Mouse (Mus musculus) CH12.LX (cell line): Measurements from ENCODE around the gene Gm4763. TPM values are rescaled to one million over a fixed set of nuclear protein-coding genes. Genes with fewer than 3 reads are reported as not detected.
A peak's percentile ranks its signal among the peaks of the same experiment; 100 is the strongest.

Experiments
- DNase-seq: peaks from one replicate; pipeline ENCODE4 v3.0.0-alpha.2; 2013; ENCODE audit errors: extremely low read depth
- H3K27ac ChIP-seq: 2 replicates; pipeline ENCODE4 v1.5.1; 2012; ENCODE audit warnings: low read depth, mild to moderate bottlenecking, control low read depth, moderate library complexity; ENCODE audit not compliant: insufficient read depth
- H3K27me3 ChIP-seq: replicated peaks from 2 replicates; pipeline ENCODE3; 2012; ENCODE audit warnings: inconsistent platforms
- H3K36me3 ChIP-seq, 2 experiments: replicated peaks in 1 of 2; 2 replicates each; pipeline versions ENCODE3 to v1.6.1; 2012; ENCODE audit warnings: inconsistent platforms in 1 of 2, low read length in 1 of 2, mild to moderate bottlenecking in 1 of 2, mixed read lengths in 1 of 2, moderate library complexity in 1 of 2; ENCODE audit not compliant: control insufficient read depth in 1 of 2, insufficient read depth in 1 of 2
- H3K4me1 ChIP-seq, 2 experiments: 2 replicates each; pipeline ENCODE4 v1.6.1; 2012; ENCODE audit warnings: inconsistent platforms in 1 of 2, moderate library complexity in 1 of 2; ENCODE audit not compliant: insufficient read depth in 2 of 2, control insufficient read depth in 1 of 2
- H3K4me2 ChIP-seq: 2 replicates; pipeline ENCODE4 v1.6.1; 2012; ENCODE audit warnings: low read depth, mild to moderate bottlenecking, control low read depth; ENCODE audit not compliant: poor library complexity, insufficient read depth, severe bottlenecking
- H3K4me3 ChIP-seq, 3 experiments: fragments of 150-350 bp in 1 of 3; sonication (generic) in 1 of 3; replicated peaks in 1 of 3; 2 replicates each; pipeline versions ENCODE3 to v1.5.1; 2011 to 2012; ENCODE audit warnings: low read depth in 2 of 3, low read length in 2 of 3, mild to moderate bottlenecking in 2 of 3, moderate library complexity in 2 of 3, control low read depth in 1 of 3, improper control_type of control experiment in 1 of 3, inconsistent platforms in 1 of 3, mixed read lengths in 1 of 3; ENCODE audit not compliant: poor library complexity in 1 of 3
- H3K79me2 ChIP-seq: replicated peaks from 2 replicates; pipeline ENCODE4 v1.6.1; 2012; ENCODE audit warnings: mild to moderate bottlenecking, moderate library complexity; ENCODE audit not compliant: control insufficient read depth, poor library complexity, insufficient read depth, severe bottlenecking; ENCODE audit errors: extremely low read depth
- H3K9ac ChIP-seq: 2 replicates; pipeline ENCODE4 v1.6.1; 2012; ENCODE audit warnings: low read depth, mild to moderate bottlenecking, control low read depth, moderate library complexity; ENCODE audit not compliant: insufficient read depth
- H3K9me3 ChIP-seq: replicated peaks from 2 replicates; pipeline ENCODE3; 2012; ENCODE audit warnings: low read length, inconsistent platforms, mixed read lengths
- CTCF ChIP-seq, 2 experiments: IDR thresholded peaks in 1 of 2; conservative IDR thresholded peaks in 1 of 2; 2 replicates each; pipeline ENCODE4 v1.5.1; 2011 to 2012; ENCODE audit warnings: low read depth in 2 of 2, low read length in 2 of 2, improper control_type of control experiment in 1 of 2, inconsistent platforms in 1 of 2, mild to moderate bottlenecking in 1 of 2, moderate library complexity in 1 of 2
- GABPA ChIP-seq: IDR thresholded peaks from 2 replicates; pipeline ENCODE4 v1.6.1; 2012; ENCODE audit warnings: low read depth, low read length, improper control_type of control experiment, inconsistent platforms; ENCODE audit not compliant: insufficient replicate concordance
- IRF4 ChIP-seq: IDR thresholded peaks from 2 replicates; pipeline ENCODE4 v1.6.1; 2014; ENCODE audit warnings: low read depth, mild to moderate bottlenecking, inconsistent platforms, low read length, improper control_type of control experiment
- JUN ChIP-seq: IDR thresholded peaks from 2 replicates; pipeline ENCODE4 v1.6.1; 2011; ENCODE audit warnings: low read depth, mild to moderate bottlenecking, low read length, improper control_type of control experiment, moderate library complexity; ENCODE audit not compliant: insufficient read depth
- MAFK ChIP-seq: IDR thresholded peaks from 2 replicates; pipeline ENCODE4 v1.6.1; 2011; ENCODE audit warnings: low read length, improper control_type of control experiment; ENCODE audit not compliant: insufficient replicate concordance
- MEF2A ChIP-seq: IDR thresholded peaks from 2 replicates; pipeline ENCODE4 v1.6.1; 2014; ENCODE audit warnings: low read depth, mild to moderate bottlenecking, inconsistent platforms, low read length, improper control_type of control experiment, borderline replicate concordance
- MYC ChIP-seq: IDR thresholded peaks from 2 replicates; pipeline ENCODE4 v1.6.1; 2011; ENCODE audit warnings: low read depth, mild to moderate bottlenecking, improper control_type of control experiment, low read length
- NRF1 ChIP-seq: IDR thresholded peaks from 2 replicates; pipeline ENCODE4 v1.6.1; 2014; ENCODE audit warnings: low read depth, mild to moderate bottlenecking, inconsistent platforms, low read length, improper control_type of control experiment, moderate library complexity
- SIN3A ChIP-seq: IDR thresholded peaks from 2 replicates; pipeline ENCODE4 v1.6.1; 2012; ENCODE audit warnings: low read length, improper control_type of control experiment, inconsistent platforms
- TCF12 ChIP-seq: IDR thresholded peaks from 2 replicates; pipeline ENCODE4 v1.6.1; 2014; ENCODE audit warnings: low read depth, mild to moderate bottlenecking, inconsistent platforms, low read length, improper control_type of control experiment
- USF1 ChIP-seq: IDR thresholded peaks from 2 replicates; pipeline ENCODE4 v1.6.1; 2014; ENCODE audit warnings: low read depth, mild to moderate bottlenecking, inconsistent platforms, low read length, improper control_type of control experiment
- USF2 ChIP-seq: conservative IDR thresholded peaks from 2 replicates; pipeline ENCODE4 v1.6.1; 2011; ENCODE audit warnings: low read depth, low read length, improper control_type of control experiment
- ZC3H11A ChIP-seq: IDR thresholded peaks from 2 replicates; pipeline ENCODE4 v1.6.1; 2012; ENCODE audit warnings: low read depth, mild to moderate bottlenecking, inconsistent platforms, low read length, improper control_type of control experiment
- ZMIZ1 ChIP-seq: IDR thresholded peaks from 2 replicates; pipeline ENCODE4 v1.6.1; 2012; ENCODE audit warnings: low read depth, mild to moderate bottlenecking, inconsistent platforms, low read length, improper control_type of control experiment
- ZNF384 ChIP-seq: IDR thresholded peaks from 2 replicates; pipeline ENCODE4 v1.6.1; 2012; ENCODE audit warnings: low read depth, low read length, improper control_type of control experiment, inconsistent platforms
- dilution Hi-C: fragments of 300-500 bp; cut with MboI; formaldehyde crosslinking; loops from 2 replicates; pipeline ENCODE4 v1.14.3; 2020; ENCODE audit warnings: low sequenced_read_pairs; ENCODE audit not compliant: extremely low pct_unique_long_range_greater_than_20kb, extremely low pct_ligation_motif_present
- in situ Hi-C: fragments of 300-500 bp; cut with MboI; formaldehyde crosslinking; loops from 3 replicates; pipeline ENCODE4 v1.14.3; 2019; ENCODE audit warnings: low sequenced_read_pairs, low pct_ligation_motif_present, low pct_unique_long_range_greater_than_20kb, mixed read lengths
- polyA plus RNA-seq: library from polyadenylated mRNA; unstranded; fragments of >175 nt; gene quantifications from 2 replicates; pipeline ENCODE4 v1.2.1, GENCODE M21; 2012; ENCODE audit warnings: low read depth; ENCODE audit not compliant: insufficient read length
- total RNA-seq, 2 experiments: library from RNA; depleted of rRNA; stranded (reverse); fragments of 300-350 nt in 1 of 2; fragments of >200 nt in 1 of 2; gene quantifications; 2 replicates each; pipeline ENCODE4 v1.2.3; 2012 to 2014

Gene Gm4763
- total and polyA plus RNA-seq, 3 experiments: not detected

- TF ChIP-seq NRF1 (peak; percentile 56), ZMIZ1 (no peak)
- TF ChIP-seq, all 38 proteins: peak for 1
- no peaks in the 10 kb centered on the region; a peak in 1 of 4 replicates for H3K4me1 ChIP-seq
- H3K9ac ChIP-seq: no peak overlapping the region
- no peak for DNase-seq
- H3K4me3 ChIP-seq: no peak overlapping the region
- no peak overlapping the region for H3K4me2 ChIP-seq
- in situ Hi-C loops: no loop called here
- dilution Hi-C loops: no loop called here
- no peak overlapping the region for H3K27ac ChIP-seq
- no peaks in the 10 kb centered on the region for H3K79me2 ChIP-seq
- no peaks in the 10 kb centered on the region for H3K36me3 ChIP-seq
- peaks cover 77% of the 10 kb centered on the region for H3K27me3 ChIP-seq
- peaks cover 7% of the 10 kb centered on the region for H3K9me3 ChIP-seq
Observed at GRCm38 (mm10) chr7:24735970-24736670, 9.4 kb upstream of the Gm4763 start.

- H3K9me3 ChIP-seq: no peaks in the 10 kb centered on the region
- H3K27me3 ChIP-seq: peaks cover 53% of the 10 kb centered on the region
- in situ Hi-C loops (no loop called here), dilution Hi-C loops (no loop called here)
- H3K4me2 ChIP-seq: no peak overlapping the region
- no peak for DNase-seq
- no peaks in the 10 kb centered on the region for H3K36me3 ChIP-seq
- H3K9ac ChIP-seq: no peak overlapping the region
- no peaks in the 10 kb centered on the region for H3K79me2 ChIP-seq
- H3K4me1 ChIP-seq: no peaks in the 10 kb centered on the region
- TF ChIP-seq MAFK: no peak
- TF ChIP-seq MEF2A: no peak
- no peak for TF ChIP-seq USF2
- no peak for TF ChIP-seq SIN3A
- no peak for TF ChIP-seq CTCF (conservative IDR thresholded peaks at IDR 0.05 in 1 of 2, IDR thresholded peaks at IDR 0.05 in 1 of 2; ENCODE audit: low read depth in 2 of 2, low read length in 2 of 2)
- TF ChIP-seq GABPA: no peak
- no peak for TF ChIP-seq JUN
- TF ChIP-seq ZC3H11A: no peak
- TF ChIP-seq TCF12: no peak
- TF ChIP-seq USF1: no peak
- no peak for TF ChIP-seq IRF4
- TF ChIP-seq ZNF384: no peak
- no peak for TF ChIP-seq ZMIZ1
- no peak for TF ChIP-seq MYC
- H3K27ac ChIP-seq: no peak overlapping the region
- H3K4me3 ChIP-seq: no peak overlapping the region
Observed at GRCm38 (mm10) chr7:24715039-24715438, 11.7 kb downstream of the Gm4763 start.
